Mouse (Mus musculus): ENCODE measurements around the gene Gm3233. TPM values are rescaled to one million over a fixed set of nuclear protein-coding genes. Genes with fewer than 3 reads are reported as not detected.

Gm3233 gene
- not detected for polyA plus RNA-seq (2014; fragmentation: Illumina TruSeq; extraction: RNeasy Lipid Tissue Mini Kit (QIAGEN cat#74804); ENCODE audit: low read depth, low replicate concordance)

DNA sequence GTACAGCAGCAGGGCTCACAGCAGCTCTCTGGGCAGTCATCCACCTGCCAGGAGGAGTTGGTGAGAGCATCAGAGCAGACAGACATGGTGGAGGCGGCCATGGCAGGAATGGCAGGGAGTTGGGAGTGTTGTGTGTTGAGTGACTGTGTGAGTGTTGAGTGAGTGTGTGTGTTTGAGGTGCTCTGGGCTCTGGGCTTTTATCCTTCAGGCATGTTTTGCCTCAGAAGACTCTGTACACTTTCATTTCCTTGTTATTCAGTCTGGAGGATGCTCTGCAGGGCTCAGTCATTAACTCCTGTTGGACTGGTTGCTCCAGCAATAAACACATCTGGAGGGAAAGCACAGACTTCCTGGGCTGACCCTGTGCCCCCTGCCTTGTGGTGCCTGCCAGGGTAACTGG, at the start of gene Gm3233:
Gene Gm3233 (minus strand): TSS at position 101 of the 400 bp plus-strand sequence.

DNA sequence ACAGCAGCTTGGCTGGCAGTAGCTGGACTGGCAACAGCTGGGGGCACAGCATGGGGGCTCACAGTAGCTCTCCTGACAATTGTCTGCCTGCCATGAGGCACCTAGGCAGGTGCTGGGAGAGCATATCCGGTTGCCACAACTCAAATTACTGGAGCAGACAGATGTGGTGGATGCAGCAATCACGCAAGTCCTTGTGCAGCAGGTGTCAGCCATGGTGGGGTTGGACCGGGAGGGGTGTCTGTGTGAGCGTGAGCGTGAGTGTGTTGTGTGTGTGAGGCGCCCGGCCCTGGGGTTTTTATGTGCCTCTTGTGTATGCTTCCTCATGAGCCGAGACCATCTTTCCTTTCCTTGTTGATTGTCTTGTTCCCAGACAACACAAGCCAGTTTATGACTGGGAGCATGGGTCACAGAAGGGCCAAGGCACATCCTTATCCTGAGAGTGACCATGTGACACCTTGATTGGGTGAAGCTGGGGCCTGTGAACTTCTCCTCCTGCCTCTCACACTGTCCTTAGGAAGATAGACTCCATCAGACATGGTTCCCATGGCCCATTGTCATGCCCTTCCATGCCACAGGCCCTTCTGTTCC, 39.5 kb upstream of the Gm3233 start, which contains the start of gene Gm19668:
Gene Gm19668 (minus strand): TSS at position 213 of the 588 bp plus-strand sequence.

DNA sequence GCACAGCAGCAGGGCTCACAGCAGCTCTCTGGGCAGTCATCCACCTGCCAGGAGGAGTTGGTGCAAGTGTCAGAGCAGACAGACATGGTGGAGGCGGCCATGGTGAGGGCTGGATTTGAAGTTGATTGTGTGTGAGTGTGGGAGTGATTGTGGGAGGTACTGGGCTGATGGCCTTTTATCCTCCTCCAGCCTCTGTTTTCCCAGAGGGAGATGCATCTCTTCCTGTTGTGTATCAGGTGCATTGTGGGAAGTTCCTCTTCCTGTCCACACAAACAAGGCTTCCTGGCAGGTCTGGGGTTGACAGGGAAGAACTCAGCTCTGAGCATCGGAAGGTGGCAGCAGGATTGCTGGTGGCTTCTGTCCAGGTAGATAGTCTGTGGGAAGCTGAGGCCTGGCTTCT, 35.5 kb upstream of the Gm3233 start, which contains the start of gene Gm9639:
Gene Gm9639 (minus strand): TSS at position 101 of the 400 bp plus-strand sequence.

DNA sequence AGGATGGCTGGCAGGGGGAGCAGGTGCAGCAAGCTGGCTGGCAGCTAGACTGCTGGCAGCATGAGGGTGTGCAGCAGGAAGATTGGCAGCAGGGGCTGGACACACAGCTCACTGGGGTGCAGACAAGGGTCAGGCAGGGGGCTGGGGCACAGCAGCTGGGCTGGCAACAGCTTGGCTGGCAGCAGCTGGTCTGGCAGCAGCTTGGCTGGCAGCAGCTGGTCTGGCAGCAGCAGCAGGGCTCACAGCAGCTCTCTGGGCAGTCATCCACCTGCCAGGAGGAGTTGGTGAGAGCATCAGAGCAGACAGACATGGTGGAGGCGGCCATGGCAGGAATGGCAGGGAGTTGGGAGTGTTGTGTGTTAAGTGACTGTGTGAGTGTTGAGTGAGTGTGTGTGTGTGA, 28.4 kb upstream of the Gm3233 start, which contains the start of gene Gm7137:
Gene Gm7137 (minus strand): TSS at position 325 of the 400 bp plus-strand sequence.

DNA sequence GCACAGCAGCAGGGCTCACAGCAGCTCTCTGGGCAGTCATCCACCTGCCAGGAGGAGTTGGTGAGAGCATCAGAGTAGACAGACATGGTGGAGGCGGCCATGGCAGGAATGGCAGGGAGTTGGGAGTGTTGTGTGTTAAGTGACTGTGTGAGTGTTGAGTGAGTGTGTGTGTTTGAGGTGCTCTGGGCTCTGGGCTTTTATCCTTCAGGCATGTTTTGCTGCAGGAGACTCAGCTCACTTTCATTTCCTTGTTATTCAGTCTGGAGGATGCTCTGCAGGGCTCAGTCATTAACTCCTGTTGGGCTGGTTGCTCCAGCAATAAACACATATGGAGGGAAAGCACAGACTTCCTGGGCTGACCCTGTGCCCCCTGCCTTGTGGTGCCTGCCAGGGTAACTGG, 23.0 kb upstream of the Gm3233 start, which contains the start of gene Gm3250:
Gene Gm3250 (minus strand): TSS at position 101 of the 400 bp plus-strand sequence.

DNA sequence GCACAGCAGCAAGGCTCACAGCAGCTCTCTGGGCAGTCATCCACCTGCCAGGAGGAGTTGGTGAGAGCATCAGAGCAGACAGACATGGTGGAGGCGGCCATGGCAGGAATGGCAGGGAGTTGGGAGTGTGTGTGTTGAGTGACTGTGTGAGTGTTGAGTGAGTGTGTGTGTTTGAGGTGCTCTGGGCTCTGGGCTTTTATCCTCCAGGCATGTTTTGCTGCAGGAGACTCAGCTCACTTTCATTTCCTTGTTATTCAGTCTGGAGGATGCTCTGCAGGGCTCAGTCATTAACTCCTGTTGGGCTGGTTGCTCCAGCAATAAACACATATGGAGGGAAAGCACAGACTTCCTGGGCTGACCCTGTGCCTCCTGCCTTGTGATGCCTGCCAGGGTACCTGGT, 17.4 kb upstream of the Gm3233 start, which contains the start of gene Gm7138:
Gene Gm7138 (minus strand): TSS at position 101 of the 400 bp plus-strand sequence.

DNA sequence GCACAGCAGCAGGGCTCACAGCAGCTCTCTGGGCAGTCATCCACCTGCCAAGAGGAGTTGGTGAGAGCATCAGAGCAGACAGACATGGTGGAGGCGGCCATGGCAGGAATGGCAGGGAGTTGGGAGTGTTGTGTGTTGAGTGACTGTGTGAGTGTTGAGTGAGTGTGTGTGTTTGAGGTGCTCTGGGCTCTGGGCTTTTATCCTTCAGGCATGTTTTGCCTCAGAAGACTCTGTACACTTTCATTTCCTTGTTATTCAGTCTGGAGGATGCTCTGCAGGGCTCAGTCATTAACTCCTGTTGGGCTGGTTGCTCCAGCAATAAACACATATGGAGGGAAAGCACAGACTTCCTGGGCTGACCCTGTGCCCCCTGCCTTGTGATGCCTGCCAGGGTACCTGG, 11.7 kb upstream of the Gm3233 start, which contains the start of gene Gm3238:
Gene Gm3238 (minus strand): TSS at position 101 of the 400 bp plus-strand sequence.

DNA sequence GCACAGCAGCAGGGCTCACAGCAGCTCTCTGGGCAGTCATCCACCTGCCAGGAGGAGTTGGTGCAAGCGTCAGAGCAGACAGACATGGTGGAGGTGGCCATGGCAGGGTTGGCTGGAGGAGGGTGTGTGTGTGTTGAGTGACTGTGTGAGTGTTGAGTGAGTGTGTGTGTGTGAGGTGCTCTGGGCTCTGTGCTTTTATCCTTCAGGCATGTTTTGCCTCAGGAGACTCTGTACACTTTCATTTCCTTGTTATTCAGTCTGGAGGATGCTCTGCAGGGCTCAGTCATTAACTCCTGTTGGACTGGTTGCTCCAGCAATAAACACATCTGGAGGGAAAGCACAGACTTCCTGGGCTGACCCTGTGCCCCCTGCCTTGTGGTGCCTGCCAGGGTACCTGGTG, 8.2 kb downstream of the Gm3233 start, which contains the start of gene Gm9736:
Gene Gm9736 (minus strand): TSS at position 101 of the 400 bp plus-strand sequence.

DNA sequence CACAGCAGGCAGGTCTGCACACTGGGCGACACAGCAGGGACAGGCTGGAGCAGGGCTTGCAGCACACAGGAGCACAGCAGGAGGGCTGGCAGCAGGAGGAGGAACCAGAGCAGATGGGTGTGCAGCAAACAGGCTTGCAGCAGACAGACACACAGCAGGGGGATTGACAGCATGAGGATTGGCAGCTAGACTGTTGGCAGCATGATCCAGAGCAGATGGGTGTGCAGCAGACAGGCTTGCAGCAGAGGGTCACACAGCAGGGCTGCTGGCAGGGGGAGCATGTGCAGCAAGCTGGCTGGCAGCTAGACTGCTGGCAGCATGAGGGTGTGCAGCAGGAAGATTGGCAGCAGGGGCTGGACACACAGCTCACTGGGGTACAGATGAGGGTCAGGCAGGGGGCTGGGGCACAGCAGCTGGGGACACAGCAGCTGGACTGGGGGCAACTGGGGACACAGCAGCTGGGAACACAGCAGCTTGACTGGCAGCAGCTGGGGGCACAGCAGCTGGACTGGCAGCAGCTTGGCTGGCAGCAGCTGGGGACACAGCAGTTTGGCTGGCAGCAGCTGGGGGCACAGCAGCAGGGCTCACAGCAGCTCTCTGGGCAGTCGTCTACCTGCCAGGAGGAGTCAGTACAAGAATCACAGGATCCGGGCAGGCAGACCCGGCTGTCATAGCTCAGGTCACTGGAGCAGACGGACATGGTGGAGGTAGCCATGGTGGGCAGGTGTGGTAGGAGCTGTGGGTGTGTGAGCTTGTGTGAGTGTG, 17.4 kb downstream of the Gm3233 start, which contains the start of gene Gm18596:
Gene Gm18596 (minus strand): TSS at position 715 of the 765 bp plus-strand sequence.

DNA sequence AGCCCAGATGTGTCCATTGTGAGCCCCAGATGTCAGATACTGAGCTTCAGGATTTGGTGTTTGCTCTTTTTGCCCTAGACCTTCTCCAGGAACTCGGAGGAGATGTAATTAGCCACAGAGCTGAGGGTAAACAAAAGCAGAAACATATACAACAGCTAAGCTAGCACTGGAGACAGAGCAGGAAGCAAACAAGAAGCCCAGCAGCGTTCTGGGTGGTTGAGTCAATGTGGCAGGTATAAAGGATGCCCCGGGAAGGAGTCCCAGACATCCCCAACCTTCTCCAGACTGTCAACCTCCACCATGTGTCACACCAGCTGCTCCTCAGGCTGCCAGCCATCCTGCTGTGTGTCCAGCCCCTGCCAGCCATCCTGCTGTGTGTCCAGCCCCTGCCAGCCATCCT, 33.3 kb downstream of the Gm3233 start, which contains the start of gene Gm10100:
Gene Gm10100 (plus strand): TSS at position 301 of the 400 bp plus-strand sequence.

DNA sequence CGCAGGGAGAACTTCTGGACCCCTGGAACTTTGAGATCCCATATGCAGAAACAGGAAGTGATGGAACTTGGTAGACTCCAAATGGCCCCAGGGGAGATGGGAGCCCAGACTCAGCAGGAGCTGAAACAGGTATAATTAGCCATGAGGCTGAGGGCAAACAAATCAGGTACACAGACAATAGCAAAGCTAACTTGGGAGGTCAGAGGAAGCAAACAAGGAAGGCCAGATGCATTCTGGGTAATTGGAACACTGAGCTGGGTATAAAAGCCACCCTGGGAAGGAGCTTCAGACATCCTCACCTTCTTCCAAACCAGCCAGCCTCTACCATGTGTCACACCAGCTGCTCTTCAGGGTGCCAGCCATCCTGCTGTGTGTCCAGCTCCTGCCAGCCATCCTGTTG, 39.2 kb downstream of the Gm3233 start, which contains the start of gene Krtap12-1:
Gene Krtap12-1 (plus strand): TSS at position 301 of the 400 bp plus-strand sequence.

DNA sequence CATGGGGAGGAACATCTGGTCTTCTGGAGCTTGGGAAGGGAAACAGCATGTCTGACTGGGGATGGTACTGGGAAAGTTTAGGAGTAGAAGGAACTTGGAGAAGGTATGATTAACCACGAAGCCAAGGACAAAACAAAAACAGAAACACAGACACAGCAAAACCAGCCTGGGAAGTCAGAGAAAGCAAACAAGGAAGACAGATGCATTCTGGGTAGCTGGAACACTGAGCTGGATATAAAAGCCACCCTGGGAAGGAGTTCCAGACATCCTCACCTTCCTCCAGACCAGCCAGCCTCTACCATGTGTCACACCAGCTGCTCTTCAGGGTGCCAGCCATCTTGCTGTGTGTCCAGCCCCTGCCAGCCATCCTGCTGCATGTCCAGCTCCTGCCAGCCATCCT, 44.0 kb downstream of the Gm3233 start, which contains the start of gene Gm10142:
Gene Gm10142 (plus strand): TSS at position 301 of the 400 bp plus-strand sequence.

DNA sequence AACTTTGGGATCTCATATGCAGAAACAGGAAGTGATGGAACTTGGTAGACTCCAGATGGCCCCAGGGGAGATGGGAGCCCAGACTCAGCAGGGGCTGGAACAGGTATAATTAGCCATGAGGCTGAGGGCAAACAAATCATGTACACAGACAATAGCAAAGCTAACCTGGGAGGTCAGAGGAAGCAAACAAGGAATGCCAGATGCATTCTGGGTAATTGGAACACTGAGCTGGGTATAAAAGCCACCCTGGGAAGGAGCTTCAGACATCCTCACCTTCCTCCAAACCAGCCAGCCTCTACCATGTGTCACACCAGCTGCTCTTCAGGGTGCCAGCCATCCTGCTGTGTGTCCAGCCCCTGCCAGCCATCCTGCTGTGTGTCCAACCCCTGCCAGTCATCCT, 48.3 kb downstream of the Gm3233 start, which contains the start of gene Gm10024:
Gene Gm10024 (plus strand): TSS at position 301 of the 400 bp plus-strand sequence.

Other genes starting within 250 kb of the Gm3233 start
- gene Fam207a, start 243.9 kb downstream of the Gm3233 start, polyA plus RNA-seq (2014; fragmentation: Illumina TruSeq; extraction: RNeasy Lipid Tissue Mini Kit (QIAGEN cat#74804); ENCODE audit: low read depth, low replicate concordance), result 9.9 TPM
- 4.4 TPM for gene Itgb2, start 229.4 kb downstream of the Gm3233 start, polyA plus RNA-seq (2014; fragmentation: Illumina TruSeq; extraction: RNeasy Lipid Tissue Mini Kit (QIAGEN cat#74804); ENCODE audit: low read depth, low replicate concordance)
- gene Pttg1ip, start 178.0 kb downstream of the Gm3233 start, polyA plus RNA-seq (2014; fragmentation: Illumina TruSeq; extraction: RNeasy Lipid Tissue Mini Kit (QIAGEN cat#74804); ENCODE audit: low read depth, low replicate concordance), result 132 TPM
- gene Sumo3, start 153.6 kb downstream of the Gm3233 start, polyA plus RNA-seq (2014; fragmentation: Illumina TruSeq; extraction: RNeasy Lipid Tissue Mini Kit (QIAGEN cat#74804); ENCODE audit: low read depth, low replicate concordance), result 87.1 TPM
- gene Gm49325, start 153.5 kb downstream of the Gm3233 start, polyA plus RNA-seq (2014; fragmentation: Illumina TruSeq; extraction: RNeasy Lipid Tissue Mini Kit (QIAGEN cat#74804); ENCODE audit: low read depth, low replicate concordance), result not detected
- gene Ube2g2, start 137.4 kb downstream of the Gm3233 start, polyA plus RNA-seq (2014; fragmentation: Illumina TruSeq; extraction: RNeasy Lipid Tissue Mini Kit (QIAGEN cat#74804); ENCODE audit: low read depth, low replicate concordance), result 65.2 TPM
- gene Tspear, start 73.1 kb downstream of the Gm3233 start, polyA plus RNA-seq (2014; fragmentation: Illumina TruSeq; extraction: RNeasy Lipid Tissue Mini Kit (QIAGEN cat#74804); ENCODE audit: low read depth, low replicate concordance), result not detected
- not detected for gene Gm19402, start 68.9 kb downstream of the Gm3233 start, polyA plus RNA-seq (2014; fragmentation: Illumina TruSeq; extraction: RNeasy Lipid Tissue Mini Kit (QIAGEN cat#74804); ENCODE audit: low read depth, low replicate concordance)
- gene Gm9508, start 62.4 kb downstream of the Gm3233 start, polyA plus RNA-seq (2014; fragmentation: Illumina TruSeq; extraction: RNeasy Lipid Tissue Mini Kit (QIAGEN cat#74804); ENCODE audit: low read depth, low replicate concordance), result not detected
- not detected for gene Gm10272, start 53.1 kb downstream of the Gm3233 start, polyA plus RNA-seq (2014; fragmentation: Illumina TruSeq; extraction: RNeasy Lipid Tissue Mini Kit (QIAGEN cat#74804); ENCODE audit: low read depth, low replicate concordance)
- gene Gm10024, start 48.2 kb downstream of the Gm3233 start, polyA plus RNA-seq (2014; fragmentation: Illumina TruSeq; extraction: RNeasy Lipid Tissue Mini Kit (QIAGEN cat#74804); ENCODE audit: low read depth, low replicate concordance), result not detected
- gene Gm10142, start 43.9 kb downstream of the Gm3233 start, polyA plus RNA-seq (2014; fragmentation: Illumina TruSeq; extraction: RNeasy Lipid Tissue Mini Kit (QIAGEN cat#74804); ENCODE audit: low read depth, low replicate concordance), result not detected
- gene Krtap12-1, start 39.1 kb downstream of the Gm3233 start, polyA plus RNA-seq (2014; fragmentation: Illumina TruSeq; extraction: RNeasy Lipid Tissue Mini Kit (QIAGEN cat#74804); ENCODE audit: low read depth, low replicate concordance), result not detected
- not detected for gene Gm10100, start 33.2 kb downstream of the Gm3233 start, polyA plus RNA-seq (2014; fragmentation: Illumina TruSeq; extraction: RNeasy Lipid Tissue Mini Kit (QIAGEN cat#74804); ENCODE audit: low read depth, low replicate concordance)
- gene Gm18596, start 17.0 kb downstream of the Gm3233 start, polyA plus RNA-seq (2014; fragmentation: Illumina TruSeq; extraction: RNeasy Lipid Tissue Mini Kit (QIAGEN cat#74804); ENCODE audit: low read depth, low replicate concordance), result not detected
- not detected for gene Gm9736, start 8.3 kb downstream of the Gm3233 start, polyA plus RNA-seq (2014; fragmentation: Illumina TruSeq; extraction: RNeasy Lipid Tissue Mini Kit (QIAGEN cat#74804); ENCODE audit: low read depth, low replicate concordance)
- gene Gm3238, start 11.6 kb upstream of the Gm3233 start, polyA plus RNA-seq (2014; fragmentation: Illumina TruSeq; extraction: RNeasy Lipid Tissue Mini Kit (QIAGEN cat#74804); ENCODE audit: low read depth, low replicate concordance), result not detected
- not detected for gene Gm7138, start 17.3 kb upstream of the Gm3233 start, polyA plus RNA-seq (2014; fragmentation: Illumina TruSeq; extraction: RNeasy Lipid Tissue Mini Kit (QIAGEN cat#74804); ENCODE audit: low read depth, low replicate concordance)
- not detected for gene Gm3250, start 22.9 kb upstream of the Gm3233 start, polyA plus RNA-seq (2014; fragmentation: Illumina TruSeq; extraction: RNeasy Lipid Tissue Mini Kit (QIAGEN cat#74804); ENCODE audit: low read depth, low replicate concordance)
- gene Gm7137, start 28.5 kb upstream of the Gm3233 start, polyA plus RNA-seq (2014; fragmentation: Illumina TruSeq; extraction: RNeasy Lipid Tissue Mini Kit (QIAGEN cat#74804); ENCODE audit: low read depth, low replicate concordance), result not detected
- gene Gm9639, start 35.4 kb upstream of the Gm3233 start, polyA plus RNA-seq (2014; fragmentation: Illumina TruSeq; extraction: RNeasy Lipid Tissue Mini Kit (QIAGEN cat#74804); ENCODE audit: low read depth, low replicate concordance), result not detected
- not detected for gene Gm19668, start 39.5 kb upstream of the Gm3233 start, polyA plus RNA-seq (2014; fragmentation: Illumina TruSeq; extraction: RNeasy Lipid Tissue Mini Kit (QIAGEN cat#74804); ENCODE audit: low read depth, low replicate concordance)
- not detected for gene Gm9507, start 52.2 kb upstream of the Gm3233 start, polyA plus RNA-seq (2014; fragmentation: Illumina TruSeq; extraction: RNeasy Lipid Tissue Mini Kit (QIAGEN cat#74804); ENCODE audit: low read depth, low replicate concordance)
- not detected for gene Gm2696, start 55.0 kb upstream of the Gm3233 start, polyA plus RNA-seq (2014; fragmentation: Illumina TruSeq; extraction: RNeasy Lipid Tissue Mini Kit (QIAGEN cat#74804); ENCODE audit: low read depth, low replicate concordance)
- gene Krtap10-4, start 67.4 kb upstream of the Gm3233 start, polyA plus RNA-seq (2014; fragmentation: Illumina TruSeq; extraction: RNeasy Lipid Tissue Mini Kit (QIAGEN cat#74804); ENCODE audit: low read depth, low replicate concordance), result not detected
- gene Krtap10-10, start 76.3 kb upstream of the Gm3233 start, polyA plus RNA-seq (2014; fragmentation: Illumina TruSeq; extraction: RNeasy Lipid Tissue Mini Kit (QIAGEN cat#74804); ENCODE audit: low read depth, low replicate concordance), result not detected
- not detected for gene Gm36176, start 87.1 kb upstream of the Gm3233 start, polyA plus RNA-seq (2014; fragmentation: Illumina TruSeq; extraction: RNeasy Lipid Tissue Mini Kit (QIAGEN cat#74804); ENCODE audit: low read depth, low replicate concordance)
- not detected for gene Gm10318, start 93.2 kb upstream of the Gm3233 start, polyA plus RNA-seq (2014; fragmentation: Illumina TruSeq; extraction: RNeasy Lipid Tissue Mini Kit (QIAGEN cat#74804); ENCODE audit: low read depth, low replicate concordance)
- gene Gm3285, start 102.3 kb upstream of the Gm3233 start, polyA plus RNA-seq (2014; fragmentation: Illumina TruSeq; extraction: RNeasy Lipid Tissue Mini Kit (QIAGEN cat#74804); ENCODE audit: low read depth, low replicate concordance), result not detected
- 0.13 TPM for gene Lrrc3, start 142.9 kb upstream of the Gm3233 start, polyA plus RNA-seq (2014; fragmentation: Illumina TruSeq; extraction: RNeasy Lipid Tissue Mini Kit (QIAGEN cat#74804); ENCODE audit: low read depth, low replicate concordance)
- 0.55 TPM for gene Trpm2, start 210.9 kb upstream of the Gm3233 start, polyA plus RNA-seq (2014; fragmentation: Illumina TruSeq; extraction: RNeasy Lipid Tissue Mini Kit (QIAGEN cat#74804); ENCODE audit: low read depth, low replicate concordance)
- 14.6 TPM for gene 1810043G02Rik, start 218.8 kb upstream of the Gm3233 start, polyA plus RNA-seq (2014; fragmentation: Illumina TruSeq; extraction: RNeasy Lipid Tissue Mini Kit (QIAGEN cat#74804); ENCODE audit: low read depth, low replicate concordance)

Data from heart, adult 10 weeks (tissue).